Mouse (Mus musculus): ENCODE data around the gene Ostc. TPM values are rescaled to one million over a fixed set of nuclear protein-coding genes. Genes with fewer than 3 reads are reported as not detected.

The Ostc gene
- polyA plus RNA-seq, 1 experiment = 43.2 TPM

GRCm38 (mm10) chr3:130708529-130708928, 715 bp downstream of the Ostc start:
- WGBS = under 1% methylated on average over 5 of the region's 5 CpGs
- TF ChIP-seq POLR2A (IDR thresholded peaks at IDR 0.05; ENCODE audit: low read depth, low read length) = no peak
- TF ChIP-seq CTCF (IDR thresholded peaks at IDR 0.05; ENCODE audit: extremely low read depth, insufficient read length, insufficient replicate concordance, low read depth, low read length) = no peak
- peak overlapping the region; percentile 86 for H3K27ac ChIP-seq (ENCODE audit: insufficient read depth, low read depth, low read length)
- H3K27me3 ChIP-seq (ENCODE audit: control insufficient read depth, insufficient read depth, low read length) = no peaks in the 10 kb centered on the region
- peaks cover 7% of the 10 kb centered on the region for H3K36me3 ChIP-seq (ENCODE audit: control insufficient read depth, insufficient read depth, low read length)
- H3K4me3 ChIP-seq (ENCODE audit: low read depth, low read length) = peak overlapping the region; percentile 87; the same call in 1 of the 2 replicates
- no peaks in the 10 kb centered on the region for H3K4me1 ChIP-seq (ENCODE audit: control insufficient read depth, insufficient read depth, insufficient read length, low read length)

DNA sequence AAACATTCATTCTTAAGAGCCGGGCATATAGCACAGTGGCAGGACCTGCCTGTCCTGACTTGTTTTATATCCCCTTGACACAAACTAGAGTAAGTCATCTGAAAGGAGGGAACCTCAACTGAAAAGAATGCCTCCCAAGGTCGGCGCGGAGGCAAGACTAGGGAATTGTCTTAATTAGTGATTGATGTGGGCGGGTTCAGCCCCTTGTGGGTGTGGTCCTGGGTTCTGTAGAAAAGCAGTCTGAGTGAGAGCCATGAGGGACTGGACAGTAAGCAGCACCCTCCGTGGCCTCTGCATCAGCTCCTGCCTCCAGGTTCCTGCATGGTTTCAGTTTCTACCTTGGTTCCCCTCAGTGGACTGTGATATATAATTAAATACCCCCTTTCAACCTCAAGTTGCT, 7.0 kb downstream of the Ostc start:
- H3K27me3 ChIP-seq (ENCODE audit: control insufficient read depth, insufficient read depth, low read length) = no peaks in the 10 kb centered on the region
- no peak overlapping the region for H3K27ac ChIP-seq (ENCODE audit: insufficient read depth, low read depth, low read length)
- H3K4me1 ChIP-seq (ENCODE audit: control insufficient read depth, insufficient read depth, insufficient read length, low read length) = no peaks in the 10 kb centered on the region
- 74% methylated on average over 6 of the region's 6 CpGs for WGBS
- peaks cover 45% of the 10 kb centered on the region for H3K36me3 ChIP-seq (ENCODE audit: control insufficient read depth, insufficient read depth, low read length)
- H3K4me3 ChIP-seq (ENCODE audit: low read depth, low read length) = no peak overlapping the region
- no peak for TF ChIP-seq POLR2A (IDR thresholded peaks at IDR 0.05; ENCODE audit: low read depth, low read length)
- no peak for TF ChIP-seq CTCF (IDR thresholded peaks at IDR 0.05; ENCODE audit: extremely low read depth, insufficient read length, insufficient replicate concordance, low read depth, low read length)

GRCm38 (mm10) chr3:130697622-130698021, 11.6 kb downstream of the Ostc start:
- Histone ChIP-seq H3K36me3 (ENCODE audit: control insufficient read depth, insufficient read depth, low read length) (peaks cover 39% of the 10 kb centered on the region), H3K27ac (ENCODE audit: insufficient read depth, low read depth, low read length) (no peak overlapping the region), H3K4me3 (ENCODE audit: low read depth, low read length) (no peak overlapping the region), H3K4me1 (ENCODE audit: control insufficient read depth, insufficient read depth, insufficient read length, low read length) (no peaks in the 10 kb centered on the region), H3K27me3 (ENCODE audit: control insufficient read depth, insufficient read depth, low read length) (no peaks in the 10 kb centered on the region)
- no peak for TF ChIP-seq POLR2A (IDR thresholded peaks at IDR 0.05; ENCODE audit: low read depth, low read length)
- TF ChIP-seq CTCF (IDR thresholded peaks at IDR 0.05; ENCODE audit: extremely low read depth, insufficient read length, insufficient replicate concordance, low read depth, low read length) = no peak
- WGBS = 75% methylated on average over 4 of the region's 4 CpGs

- peaks cover 17% of the 10 kb centered on the region for H3K36me3 ChIP-seq (ENCODE audit: control insufficient read depth, insufficient read depth, low read length)
- WGBS = 89% methylated on average over 7 of the region's 7 CpGs
- H3K4me3 ChIP-seq (ENCODE audit: low read depth, low read length) = no peak overlapping the region
- H3K27ac ChIP-seq (ENCODE audit: insufficient read depth, low read depth, low read length) = no peak overlapping the region
- no peaks in the 10 kb centered on the region for H3K27me3 ChIP-seq (ENCODE audit: control insufficient read depth, insufficient read depth, low read length)
- H3K4me1 ChIP-seq (ENCODE audit: control insufficient read depth, insufficient read depth, insufficient read length, low read length) = peaks cover 6% of the 10 kb centered on the region; the same call in 1 of the 2 replicates
- no peak for TF ChIP-seq POLR2A (IDR thresholded peaks at IDR 0.05; ENCODE audit: low read depth, low read length)
- TF ChIP-seq CTCF (IDR thresholded peaks at IDR 0.05; ENCODE audit: extremely low read depth, insufficient read length, insufficient replicate concordance, low read depth, low read length) = no peak
These were observed 14.5 kb downstream of the Ostc start for GRCm38 (mm10) chr3:130694705-130695104.

DNA sequence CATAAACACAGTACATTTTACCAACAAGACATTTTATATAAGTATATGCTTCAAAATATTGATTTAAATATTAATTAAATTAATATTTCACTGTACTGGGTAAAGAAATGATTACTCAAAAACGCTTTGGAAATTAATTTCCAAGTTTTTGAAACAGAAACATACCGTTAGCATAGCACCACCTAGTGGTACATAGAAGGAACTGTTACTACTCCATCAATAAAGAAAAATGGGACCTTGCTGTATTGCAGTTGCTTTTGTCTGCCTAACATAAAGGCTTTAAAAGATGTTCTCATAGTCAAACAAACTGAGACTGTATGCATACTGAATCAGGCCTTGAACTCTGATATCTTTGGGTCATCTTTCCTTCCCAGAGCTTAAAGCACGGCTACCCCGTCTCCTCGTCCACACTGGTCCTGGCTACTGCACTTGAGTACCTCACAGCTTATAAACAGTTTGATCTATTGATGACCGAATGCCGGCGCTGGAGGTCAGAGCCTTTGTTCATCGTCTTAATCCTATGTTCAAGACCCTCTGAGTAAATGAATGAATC, 15.1 kb downstream of the Ostc start:
- no peak overlapping the region for H3K4me3 ChIP-seq (ENCODE audit: low read depth, low read length)
- no peak overlapping the region for H3K27ac ChIP-seq (ENCODE audit: insufficient read depth, low read depth, low read length)
- TF ChIP-seq CTCF (IDR thresholded peaks at IDR 0.05; ENCODE audit: extremely low read depth, insufficient read length, insufficient replicate concordance, low read depth, low read length) (no peak), POLR2A (IDR thresholded peaks at IDR 0.05; ENCODE audit: low read depth, low read length) (no peak)
- peaks cover 8% of the 10 kb centered on the region; the same call in 1 of the 2 replicates for H3K4me1 ChIP-seq (ENCODE audit: control insufficient read depth, insufficient read depth, insufficient read length, low read length)
- no peaks in the 10 kb centered on the region for H3K27me3 ChIP-seq (ENCODE audit: control insufficient read depth, insufficient read depth, low read length)
- H3K36me3 ChIP-seq (ENCODE audit: control insufficient read depth, insufficient read depth, low read length) = peaks cover 13% of the 10 kb centered on the region
- WGBS = 60% methylated on average over 9 of the region's 9 CpGs

DNA sequence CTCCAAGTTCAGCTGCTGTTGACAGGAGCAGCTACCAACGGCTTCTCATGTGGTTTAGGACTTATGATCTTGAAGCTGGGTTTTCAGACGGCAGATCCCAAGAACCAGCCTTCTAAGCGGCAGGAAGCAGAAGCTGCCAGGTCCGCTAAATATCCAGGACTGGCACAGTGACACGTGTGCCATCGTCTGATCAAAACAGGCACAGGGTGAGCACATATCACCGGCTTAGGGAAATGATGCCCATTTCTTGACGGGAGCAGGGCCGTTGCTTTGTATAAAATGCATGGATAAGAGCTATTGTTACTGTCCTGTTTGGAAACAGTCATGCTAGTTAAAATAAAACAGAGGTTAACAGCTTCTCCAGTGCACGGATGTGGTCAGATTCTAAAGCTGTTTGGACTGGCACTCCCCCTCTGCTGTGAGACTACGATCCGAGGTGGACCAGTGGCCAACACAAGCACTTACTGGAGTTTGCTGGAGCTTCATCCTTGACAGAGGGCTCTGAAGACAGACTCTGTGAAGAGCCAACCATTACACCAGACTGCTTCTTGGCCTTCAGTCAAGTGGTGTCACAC, 17.6 kb downstream of the Ostc start:
- Histone ChIP-seq H3K4me3 (ENCODE audit: low read depth, low read length) (peak overlapping the region; percentile 67), H3K36me3 (ENCODE audit: control insufficient read depth, insufficient read depth, low read length) (peaks cover 7% of the 10 kb centered on the region), H3K4me1 (ENCODE audit: control insufficient read depth, insufficient read depth, insufficient read length, low read length) (peaks cover 8% of the 10 kb centered on the region; the same call in 1 of the 2 replicates), H3K27ac (ENCODE audit: insufficient read depth, low read depth, low read length) (peak overlapping the region; percentile 89), H3K27me3 (ENCODE audit: control insufficient read depth, insufficient read depth, low read length) (no peaks in the 10 kb centered on the region)
- TF ChIP-seq POLR2A (IDR thresholded peaks at IDR 0.05; ENCODE audit: low read depth, low read length) (no peak), CTCF (IDR thresholded peaks at IDR 0.05; ENCODE audit: extremely low read depth, insufficient read length, insufficient replicate concordance, low read depth, low read length) (no peak)
- WGBS = 5% methylated on average over 12 of the region's 12 CpGs

DNA sequence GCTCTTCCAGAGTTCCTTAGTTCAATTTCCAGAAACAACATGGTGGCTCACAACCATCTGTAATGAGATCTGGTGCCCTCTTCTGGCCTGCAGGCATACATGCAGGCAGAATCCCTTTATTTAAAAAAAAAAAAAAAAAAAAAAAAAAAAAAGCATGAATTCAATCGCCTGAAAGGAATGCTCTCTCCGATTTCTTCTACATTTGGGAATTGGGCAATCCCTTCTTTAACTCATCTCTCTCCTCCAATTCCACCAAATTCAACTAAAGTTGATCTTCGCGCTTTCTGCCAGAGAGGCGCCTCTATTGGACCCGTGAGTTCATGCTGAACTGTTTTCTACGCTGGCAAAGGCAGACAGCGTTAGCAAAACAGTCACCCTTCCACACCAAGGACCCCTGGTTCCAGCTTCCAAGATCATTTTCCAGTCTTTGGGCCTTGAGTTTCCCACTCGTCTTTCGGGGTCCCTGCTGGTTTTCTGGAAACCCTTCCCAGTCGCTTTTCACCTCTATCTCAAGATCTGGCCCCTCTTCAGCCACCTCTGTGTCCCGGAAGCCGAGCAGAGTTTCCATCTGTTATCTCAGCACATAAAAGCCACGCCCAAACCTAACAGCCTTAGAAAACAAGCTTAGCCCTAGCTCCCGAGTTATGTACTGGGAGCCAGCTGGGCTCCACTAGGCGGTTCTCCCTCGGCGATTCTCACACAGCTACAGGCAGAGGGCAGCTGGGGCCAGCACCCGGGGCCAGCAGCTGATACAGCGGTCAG, 18.2 kb downstream of the Ostc start:
- peaks cover 8% of the 10 kb centered on the region; the same call in 1 of the 2 replicates for H3K4me1 ChIP-seq (ENCODE audit: control insufficient read depth, insufficient read depth, insufficient read length, low read length)
- peaks cover 4% of the 10 kb centered on the region for H3K36me3 ChIP-seq (ENCODE audit: control insufficient read depth, insufficient read depth, low read length)
- 3% methylated on average over 20 of the region's 20 CpGs for WGBS
- peak overlapping the region; percentile 67 for H3K4me3 ChIP-seq (ENCODE audit: low read depth, low read length)
- H3K27me3 ChIP-seq (ENCODE audit: control insufficient read depth, insufficient read depth, low read length) = no peaks in the 10 kb centered on the region
- H3K27ac ChIP-seq (ENCODE audit: insufficient read depth, low read depth, low read length) = peak overlapping the region; percentile 89
- TF ChIP-seq POLR2A (IDR thresholded peaks at IDR 0.05; ENCODE audit: low read depth, low read length) (peak; percentile 31; the same call in 1 of the 2 replicates), CTCF (IDR thresholded peaks at IDR 0.05; ENCODE audit: extremely low read depth, insufficient read length, insufficient replicate concordance, low read depth, low read length) (no peak)

Data from small intestine, adult 2 months (tissue).